Mouse (Mus musculus): ENCODE measurements at regions not wholly inside any gene's neighbourhood (a gene's known extent, or its start where the extent isn't known, plus 50 kb on each side); places are given as distances from the start of the nearest gene placed in this dataset.

GRCm38 (mm10) chr4:47534959-47535358, 60.5 kb downstream of the Sec61b start:
- no peak for DNase-seq

- DNase-seq = no peak
Observed at GRCm38 (mm10) chr4:47567694-47568093, 93.2 kb downstream of the Sec61b start.

GRCm38 (mm10) chr4:47570846-47571245, 96.4 kb downstream of the Sec61b start:
- no peak for DNase-seq

GRCm38 (mm10) chr4:47576011-47576410, 101.6 kb downstream of the Sec61b start:
- DNase-seq = no peak

- peak; percentile 16 for DNase-seq
Observed at GRCm38 (mm10) chr4:47577490-47577889, 103.0 kb downstream of the Sec61b start.

GRCm38 (mm10) chr4:47578637-47579036, 104.2 kb downstream of the Sec61b start:
- no peak for DNase-seq

- DNase-seq = no peak
Observed at GRCm38 (mm10) chr4:47580556-47580955, 106.1 kb downstream of the Sec61b start.

- DNase-seq = no peak
Observed at GRCm38 (mm10) chr4:47587256-47587655, 112.8 kb downstream of the Sec61b start.

GRCm38 (mm10) chr4:47592271-47592986, 118.0 kb downstream of the Sec61b start:
- DNase-seq = no peak

- DNase-seq = no peak
Observed at GRCm38 (mm10) chr4:47593155-47593554, 118.7 kb downstream of the Sec61b start.

GRCm38 (mm10) chr4:47594171-47594570, 119.7 kb downstream of the Sec61b start:
- no peak for DNase-seq

GRCm38 (mm10) chr4:47595841-47596240, 121.4 kb downstream of the Sec61b start:
- DNase-seq = no peak

- DNase-seq = peak; percentile 42
Observed at GRCm38 (mm10) chr4:47597586-47597985, 123.1 kb downstream of the Sec61b start.

- DNase-seq = peak; percentile 36
Observed at GRCm38 (mm10) chr4:47598216-47598615, 123.8 kb downstream of the Sec61b start.

GRCm38 (mm10) chr4:47601301-47602070, 127.0 kb downstream of the Sec61b start:
- DNase-seq = no peak

- DNase-seq = peak; percentile 21
Observed at GRCm38 (mm10) chr4:47603378-47603777, 128.9 kb downstream of the Sec61b start.

- DNase-seq = peak; percentile 29
Observed at GRCm38 (mm10) chr4:47603847-47604397, 129.5 kb downstream of the Sec61b start.

- DNase-seq = no peak
Observed at GRCm38 (mm10) chr4:47605676-47606075, 131.2 kb downstream of the Sec61b start.

- peak; percentile 87 for DNase-seq
Observed at GRCm38 (mm10) chr4:47608673-47609072, 134.2 kb downstream of the Sec61b start.

- no peak for DNase-seq
Observed at GRCm38 (mm10) chr4:47610913-47611312, 136.5 kb downstream of the Sec61b start.

- no peak for DNase-seq
Observed at GRCm38 (mm10) chr4:47616525-47616924, 142.1 kb downstream of the Sec61b start.

GRCm38 (mm10) chr4:47620700-47621099, 146.2 kb downstream of the Sec61b start:
- DNase-seq = no peak

GRCm38 (mm10) chr4:47622851-47623743, 148.6 kb downstream of the Sec61b start:
- no peak for DNase-seq

Data from right cerebral cortex, postnatal 4 days (tissue).